ENCODE assay signal across 8 mouse cellular contexts in genomic region chr2:181580131-181580772, GRCm38 (mm10). TPM values are rescaled to one million over a fixed set of nuclear protein-coding genes. Genes with fewer than 3 reads are reported as not detected.
DNase-seq lines count a peak whose midpoint lies in the region; ATAC-seq and TF ChIP-seq lines count a peak whose summit lies in the region.

No protein-coding gene starts in this region.

- H3K36me3 ChIP-seq in heart, embryonic 10.5 days: peaks cover 19% of the 10 kb centered on the region
- peaks cover 65% of the 10 kb centered on the region for H3K36me3 ChIP-seq in G1E (replicated peaks)
- peaks cover 18% of the 10 kb centered on the region for H3K36me3 ChIP-seq in hindbrain, embryonic 10.5 days
- peaks cover 19% of the 10 kb centered on the region for H3K36me3 ChIP-seq in midbrain, embryonic 12.5 days

- H3K4me2 ChIP-seq in midbrain, embryonic 12.5 days (replicated peaks): peak overlapping the region; percentile 84

- peak; percentile 63 for DNase-seq in heart, embryonic 10.5 days (ENCODE audit: low spot score)
- no peak for DNase-seq in heart, adult 18-20 months
- DNase-seq in G1E (ENCODE audit: low spot score): no peak
- DNase-seq in hindbrain, embryonic 10.5 days (ENCODE audit: low spot score): no peak
- no peak for DNase-seq in thymus, postnatal 10 days (ENCODE audit: low spot score in 2 of 2)
- no peak for DNase-seq in layer of hippocampus, adult 9-11 months
- no peak for DNase-seq in gastrocnemius, postnatal 25 days

- no peaks in the 10 kb centered on the region for H3K27me3 ChIP-seq in heart, embryonic 10.5 days (ENCODE audit: insufficient read depth, poor library complexity, severe bottlenecking)
- no peaks in the 10 kb centered on the region for H3K27me3 ChIP-seq in G1E (ENCODE audit: insufficient read depth, low read length)
- H3K27me3 ChIP-seq in hindbrain, embryonic 10.5 days (ENCODE audit: insufficient read depth, poor library complexity, severe bottlenecking): no peaks in the 10 kb centered on the region
- no peaks in the 10 kb centered on the region for H3K27me3 ChIP-seq in midbrain, embryonic 12.5 days

- no peak for TF ChIP-seq CTCF in G1E (IDR thresholded peaks at IDR 0.05; ENCODE audit: low read depth, low read length)

- H3K4me3 ChIP-seq in heart, embryonic 10.5 days: peak overlapping the region; percentile 88
- H3K4me3 ChIP-seq in G1E (ENCODE audit: low read depth, low read length): peak overlapping the region; percentile 83
- peak overlapping the region; percentile 80 for H3K4me3 ChIP-seq in hindbrain, embryonic 10.5 days
- peak overlapping the region; percentile 64 for H3K4me3 ChIP-seq in midbrain, embryonic 12.5 days

- H3K9ac ChIP-seq in midbrain, embryonic 12.5 days (replicated peaks): 0 out of 2 replicates have a peak overlapping the region, but pooled peaks have one; percentile 37

- H3K4me1 ChIP-seq in heart, embryonic 10.5 days: peaks cover 44% of the 10 kb centered on the region
- peaks cover 74% of the 10 kb centered on the region for H3K4me1 ChIP-seq in G1E (ENCODE audit: insufficient read depth, low read depth, low read length)
- peaks cover 31% of the 10 kb centered on the region for H3K4me1 ChIP-seq in hindbrain, embryonic 10.5 days (replicated peaks)
- peaks cover 18% of the 10 kb centered on the region for H3K4me1 ChIP-seq in midbrain, embryonic 12.5 days

- WGBS in heart, embryonic 10.5 days: 73% methylated on average over 5 of the region's 5 CpGs
- WGBS in hindbrain, embryonic 10.5 days: 85% methylated on average over 5 of the region's 5 CpGs
- 76% methylated on average over 5 of the region's 5 CpGs for WGBS in midbrain, embryonic 12.5 days

- peak overlapping the region; percentile 98 for H3K27ac ChIP-seq in heart, embryonic 10.5 days
- H3K27ac ChIP-seq in hindbrain, embryonic 10.5 days: peak overlapping the region; percentile 95
- H3K27ac ChIP-seq in midbrain, embryonic 12.5 days (replicated peaks): 0 out of 2 replicates have a peak overlapping the region, but pooled peaks have one; percentile 93

- H3K9me3 ChIP-seq in heart, embryonic 10.5 days: no peaks in the 10 kb centered on the region
- H3K9me3 ChIP-seq in G1E (replicated peaks): no peaks in the 10 kb centered on the region
- no peaks in the 10 kb centered on the region for H3K9me3 ChIP-seq in hindbrain, embryonic 10.5 days
- no peaks in the 10 kb centered on the region for H3K9me3 ChIP-seq in midbrain, embryonic 12.5 days

- ATAC-seq in G1E (ENCODE audit: extremely low read depth, insufficient number of reproducible peaks, low FRiP score, poor library complexity, severe bottlenecking): no peak
- ATAC-seq in midbrain, embryonic 12.5 days (ENCODE audit: low FRiP score, low read depth): no peak

RNA-seq across cellular contexts. Expression of gene Uckl1, which starts 4.4 kb away (rescaled TPM):
- 67.3 and 83.6 TPM in 2 replicates for polyA plus RNA-seq in heart, embryonic 10.5 days (2016; fragmentation: Nextera tagmentation; extraction: Ambion mirVana)
- 10 to 100 TPM; 32.5 to 34.1 TPM for total RNA-seq in heart, adult 18-20 months (2021)
- total RNA-seq in G1E (2014; fragmentation: Nextera tagmentation) (51.3 and 66.0 TPM in 2 replicates), G1E (2017) (54.9 and 63.9 TPM in 2 replicates)
- polyA plus RNA-seq in G1E (2012): 46.9 and 63.2 TPM in 2 replicates
- 52.9 and 56.8 TPM in 2 replicates for polyA plus RNA-seq in hindbrain, embryonic 10.5 days (2016; fragmentation: Nextera tagmentation; extraction: Ambion mirVana)
- polyA plus RNA-seq in midbrain, embryonic 12.5 days (2016; fragmentation: Nextera tagmentation; extraction: Ambion mirVana): 60.4 and 71.6 TPM in 2 replicates
- total RNA-seq in gastrocnemius, postnatal 25 days (2021): 10 to 100 TPM; 23.9 to 26.5 TPM

RNA-seq across cellular contexts. Expression of gene Prpf6, which starts 11.4 kb away (rescaled TPM):
- polyA plus RNA-seq in heart, embryonic 10.5 days (2016; fragmentation: Nextera tagmentation; extraction: Ambion mirVana): 56.1 and 62.9 TPM in 2 replicates
- total RNA-seq in heart, adult 18-20 months (2021): 10 to 100 TPM; 35.9 to 37.7 TPM
- total RNA-seq in G1E (2014; fragmentation: Nextera tagmentation) (53.1 and 60.8 TPM in 2 replicates), G1E (2017) (76.4 and 91.9 TPM in 2 replicates)
- 20.3 and 27.8 TPM in 2 replicates for polyA plus RNA-seq in G1E (2012)
- 65.0 and 77.1 TPM in 2 replicates for polyA plus RNA-seq in hindbrain, embryonic 10.5 days (2016; fragmentation: Nextera tagmentation; extraction: Ambion mirVana)
- polyA plus RNA-seq in midbrain, embryonic 12.5 days (2016; fragmentation: Nextera tagmentation; extraction: Ambion mirVana): 75.2 and 80.5 TPM in 2 replicates
- 10 to 100 TPM; 23.2 to 28.2 TPM for total RNA-seq in gastrocnemius, postnatal 25 days (2021)

RNA-seq across cellular contexts. Expression of gene Zfp512b, which starts 12.4 kb away (rescaled TPM):
- 36.0 and 37.0 TPM in 2 replicates for polyA plus RNA-seq in heart, embryonic 10.5 days (2016; fragmentation: Nextera tagmentation; extraction: Ambion mirVana)
- total RNA-seq in heart, adult 18-20 months (2021): 10 to 100 TPM in 1 of 2 experiments, 1 to 10 TPM in 1; 9.7 to 10.8 TPM
- total RNA-seq in G1E (2014; fragmentation: Nextera tagmentation) (19.9 and 40.5 TPM in 2 replicates), G1E (2017) (16.3 and 19.8 TPM in 2 replicates)
- polyA plus RNA-seq in G1E (2012): 88.2 and 90.0 TPM in 2 replicates
- 36.9 and 45.4 TPM in 2 replicates for polyA plus RNA-seq in hindbrain, embryonic 10.5 days (2016; fragmentation: Nextera tagmentation; extraction: Ambion mirVana)
- polyA plus RNA-seq in midbrain, embryonic 12.5 days (2016; fragmentation: Nextera tagmentation; extraction: Ambion mirVana): 71.9 and 85.5 TPM in 2 replicates
- 10 to 100 TPM; 17.2 to 17.4 TPM for total RNA-seq in gastrocnemius, postnatal 25 days (2021)

RNA-seq across cellular contexts. Expression of gene Samd10, which starts 18.8 kb away (rescaled TPM):
- 15.0 and 16.6 TPM in 2 replicates for polyA plus RNA-seq in heart, embryonic 10.5 days (2016; fragmentation: Nextera tagmentation; extraction: Ambion mirVana)
- 1 to 10 TPM; 1.6 to 2.3 TPM for total RNA-seq in heart, adult 18-20 months (2021)
- total RNA-seq in G1E (2014; fragmentation: Nextera tagmentation) (10.6 and 16.1 TPM in 2 replicates), G1E (2017) (2.5 and 3.1 TPM in 2 replicates)
- 7.6 and 9.7 TPM in 2 replicates for polyA plus RNA-seq in G1E (2012)
- polyA plus RNA-seq in hindbrain, embryonic 10.5 days (2016; fragmentation: Nextera tagmentation; extraction: Ambion mirVana): 36.1 and 72.6 TPM in 2 replicates
- 88.8 and 92.4 TPM in 2 replicates for polyA plus RNA-seq in midbrain, embryonic 12.5 days (2016; fragmentation: Nextera tagmentation; extraction: Ambion mirVana)
- total RNA-seq in gastrocnemius, postnatal 25 days (2021): 1 to 10 TPM in 1 of 2 experiments, under 1 TPM in 1; 0.97 to 1.1 TPM

RNA-seq across cellular contexts. Expression of gene Dnajc5, which starts 60.0 kb away (rescaled TPM):
- polyA plus RNA-seq in heart, embryonic 10.5 days (2016; fragmentation: Nextera tagmentation; extraction: Ambion mirVana): 87.2 and 97.0 TPM in 2 replicates
- 10 to 100 TPM; 59.0 to 64.0 TPM for total RNA-seq in heart, adult 18-20 months (2021)
- total RNA-seq in G1E (2014; fragmentation: Nextera tagmentation) (41.9 and 46.4 TPM in 2 replicates), G1E (2017) (49.5 and 52.7 TPM in 2 replicates)
- 34.3 and 34.8 TPM in 2 replicates for polyA plus RNA-seq in G1E (2012)
- 101 and 108 TPM in 2 replicates for polyA plus RNA-seq in hindbrain, embryonic 10.5 days (2016; fragmentation: Nextera tagmentation; extraction: Ambion mirVana)
- polyA plus RNA-seq in midbrain, embryonic 12.5 days (2016; fragmentation: Nextera tagmentation; extraction: Ambion mirVana): 137 and 140 TPM in 2 replicates
- total RNA-seq in gastrocnemius, postnatal 25 days (2021): 10 to 100 TPM; 43.8 to 46.3 TPM
